Mouse (Mus musculus): ENCODE data around the gene Hmcn1. TPM values are rescaled to one million over a fixed set of nuclear protein-coding genes. Genes with fewer than 3 reads are reported as not detected.

The Hmcn1 gene
- not detected in 2 replicates for polyA plus RNA-seq (2012; ENCODE audit: insufficient read depth, insufficient read length, low replicate concordance, missing spikeins)

DNA sequence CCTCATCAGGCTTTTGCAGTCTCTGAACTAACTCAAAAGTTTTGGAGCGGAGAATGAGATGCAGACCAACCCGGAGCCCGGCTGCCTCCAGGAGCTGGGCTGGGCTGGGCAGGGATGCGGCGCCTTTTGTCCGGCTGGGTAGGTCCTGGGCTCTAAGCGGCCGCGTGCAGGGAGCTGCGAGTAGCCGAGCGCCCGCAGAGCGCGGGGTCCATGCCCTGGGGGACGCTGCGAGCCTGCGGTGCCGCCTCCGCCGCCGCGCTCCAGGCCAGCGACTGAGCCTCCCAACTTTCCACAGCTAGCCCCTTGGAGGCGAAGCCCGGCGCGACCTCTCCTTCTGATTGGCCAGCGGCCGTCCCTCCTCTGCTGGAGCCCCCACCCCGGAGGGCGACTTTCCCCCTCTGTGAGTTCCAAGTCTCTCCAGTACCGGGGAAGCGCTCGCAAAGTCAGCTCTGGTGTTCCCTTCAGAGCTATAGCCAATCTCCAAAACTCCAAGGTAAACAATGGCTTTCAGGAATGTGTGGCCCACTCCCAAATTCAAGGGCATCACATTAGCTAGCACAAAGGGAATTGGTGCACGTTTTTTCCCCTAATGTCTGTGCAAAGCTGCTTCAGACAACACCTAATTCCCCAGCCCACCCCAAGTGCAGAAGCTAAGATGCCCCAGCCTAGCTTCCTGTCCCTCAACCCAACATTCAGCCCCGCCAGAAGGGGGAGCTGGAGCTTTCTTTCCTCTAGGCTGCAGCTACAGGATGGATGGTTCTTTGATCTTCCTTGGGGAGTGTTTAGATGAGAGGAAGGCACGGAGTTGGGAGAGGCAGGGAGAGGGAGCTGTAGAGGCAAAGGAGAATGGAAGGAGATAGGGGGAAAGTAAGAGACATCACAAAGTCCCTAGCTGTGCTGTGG, at the start of gene Hmcn1:
Hmcn1 (minus strand) TSS at position 274 of the 903 bp plus-strand sequence.
- Histone ChIP-seq H3K4me3 (ENCODE audit: insufficient read depth, low read depth, low read length) (peak within 1 kb of the TSS; percentile 40), H3K27ac (ENCODE audit: insufficient read depth, low read depth, low read length) (no peak within 1 kb of the TSS), H3K4me1 (ENCODE audit: control insufficient read depth, insufficient read depth, low read length) (peaks cover 8% of the 10 kb centered on the region)
- TF ChIP-seq POLR2A (IDR thresholded peaks at IDR 0.05; ENCODE audit: insufficient read depth, low read depth, low read length) = no peak
- no peak for TF ChIP-seq CTCF (IDR thresholded peaks at IDR 0.05; ENCODE audit: insufficient read depth, low read depth, low read length)
- 2% methylated on average over 38 of the region's 38 CpGs for WGBS

DNA sequence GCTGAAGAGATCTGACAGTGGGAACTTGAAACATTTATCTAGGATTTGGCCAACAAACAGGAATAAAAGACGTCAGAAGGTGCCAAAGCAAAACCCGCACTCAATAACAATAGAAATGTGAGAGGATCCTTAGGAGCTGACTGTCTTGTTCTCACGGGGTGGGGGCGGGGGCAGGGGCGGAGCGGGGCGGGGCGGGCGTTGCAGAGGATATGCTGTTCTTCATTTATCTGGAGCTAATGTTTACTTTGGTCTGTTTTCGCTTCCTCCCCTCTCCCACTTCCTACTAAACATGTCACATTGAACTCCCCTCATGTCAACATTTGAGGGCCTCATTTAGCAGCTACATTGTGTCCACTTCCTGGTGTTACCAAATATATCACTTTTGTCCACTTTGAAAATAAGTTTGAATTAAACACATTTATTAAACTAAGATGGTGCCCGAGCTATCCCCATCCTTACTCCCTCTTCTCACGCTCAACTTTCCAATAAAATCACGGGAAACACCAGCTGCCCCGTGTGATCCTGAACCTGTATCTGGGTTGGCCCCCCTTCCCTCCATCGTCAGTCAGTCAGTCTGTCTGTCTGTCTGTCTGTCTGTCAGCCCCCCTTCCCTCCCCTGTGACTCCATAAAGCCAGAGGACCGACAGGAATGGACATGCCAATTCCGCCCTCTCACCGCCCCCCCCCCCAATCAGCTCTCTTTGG, 47.9 kb upstream of the Hmcn1 start:
- Histone ChIP-seq H3K4me3 (ENCODE audit: insufficient read depth, low read depth, low read length) (no peak overlapping the region), H3K4me1 (ENCODE audit: control insufficient read depth, insufficient read depth, low read length) (peaks cover 3% of the 10 kb centered on the region), H3K27ac (ENCODE audit: insufficient read depth, low read depth, low read length) (no peak overlapping the region)
- TF ChIP-seq CTCF (IDR thresholded peaks at IDR 0.05; ENCODE audit: insufficient read depth, low read depth, low read length) (no peak), POLR2A (IDR thresholded peaks at IDR 0.05; ENCODE audit: insufficient read depth, low read depth, low read length) (no peak)
- WGBS = 68% methylated on average over 18 of the region's 18 CpGs

DNA sequence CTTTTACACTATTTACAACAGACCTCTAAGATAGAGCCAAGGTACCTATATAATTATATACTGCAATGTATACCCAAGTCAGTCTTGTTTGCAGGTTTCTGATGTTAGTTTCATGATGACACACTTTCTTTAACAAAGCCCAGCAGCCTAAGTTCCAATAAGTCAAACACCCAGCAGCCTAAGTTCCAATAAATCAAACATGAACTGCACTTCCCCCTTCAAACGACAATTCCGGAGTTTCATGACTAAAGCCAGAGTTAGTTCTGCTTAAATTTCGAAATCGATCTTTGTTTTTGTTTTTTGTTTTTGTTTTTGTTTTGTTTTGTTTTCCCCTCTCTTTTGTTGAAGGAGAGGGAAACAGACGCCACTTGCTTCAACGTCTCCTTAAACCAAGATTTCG, 47.1 kb upstream of the Hmcn1 start:
- TF ChIP-seq CTCF (IDR thresholded peaks at IDR 0.05; ENCODE audit: insufficient read depth, low read depth, low read length) (no peak), POLR2A (IDR thresholded peaks at IDR 0.05; ENCODE audit: insufficient read depth, low read depth, low read length) (no peak)
- no peak overlapping the region for H3K27ac ChIP-seq (ENCODE audit: insufficient read depth, low read depth, low read length)
- H3K4me3 ChIP-seq (ENCODE audit: insufficient read depth, low read depth, low read length) = no peak overlapping the region
- peaks cover 3% of the 10 kb centered on the region for H3K4me1 ChIP-seq (ENCODE audit: control insufficient read depth, insufficient read depth, low read length)
- WGBS = 88% methylated on average over 7 of the region's 7 CpGs

DNA sequence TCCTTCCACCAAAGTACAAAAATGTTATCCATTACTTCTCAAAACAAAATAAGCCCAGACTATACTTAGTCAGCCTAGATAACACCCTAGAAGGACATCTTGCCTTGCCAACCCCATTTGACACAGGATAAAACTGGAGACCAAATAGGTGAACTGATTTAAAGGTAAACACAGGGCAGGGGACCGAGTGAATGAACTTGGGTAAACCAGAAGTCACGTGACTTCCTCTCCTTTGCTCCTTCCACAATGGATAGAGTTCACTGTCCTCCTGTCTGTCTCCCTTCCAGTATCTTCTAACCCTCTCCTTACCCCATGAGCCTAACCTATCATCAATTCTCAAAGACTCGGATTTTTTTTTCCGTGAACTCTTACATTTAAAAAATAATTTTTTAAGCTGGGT, 46.0 kb upstream of the Hmcn1 start:
- 88% methylated on average over 4 of the region's 4 CpGs for WGBS

DNA sequence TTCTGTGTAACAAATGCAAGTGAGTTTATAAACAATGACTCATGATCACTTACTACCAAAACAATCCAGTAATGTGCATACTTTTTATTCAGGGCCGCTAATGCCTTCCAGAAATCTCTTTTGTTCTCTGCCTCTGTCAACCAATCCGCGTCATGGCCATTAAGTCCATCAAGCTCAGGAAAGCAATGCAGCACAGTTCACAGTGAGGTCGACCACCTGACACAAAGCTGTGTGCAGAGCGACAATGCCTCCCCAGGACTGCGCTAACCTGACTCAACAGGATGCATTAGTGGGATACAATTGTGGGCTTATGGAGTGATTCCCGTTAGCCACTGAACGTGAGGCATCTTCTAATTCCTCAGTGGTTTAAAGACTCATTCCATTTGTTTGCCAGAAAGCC, 45.3 kb upstream of the Hmcn1 start:
- TF ChIP-seq CTCF (IDR thresholded peaks at IDR 0.05; ENCODE audit: insufficient read depth, low read depth, low read length) (no peak), POLR2A (IDR thresholded peaks at IDR 0.05; ENCODE audit: insufficient read depth, low read depth, low read length) (no peak)
- Histone ChIP-seq H3K4me1 (ENCODE audit: control insufficient read depth, insufficient read depth, low read length) (peaks cover 3% of the 10 kb centered on the region), H3K4me3 (ENCODE audit: insufficient read depth, low read depth, low read length) (no peak overlapping the region), H3K27ac (ENCODE audit: insufficient read depth, low read depth, low read length) (no peak overlapping the region)
- WGBS = 32% methylated on average over 8 of the region's 8 CpGs

More for the DNA sequence above, 46.0 kb upstream of the Hmcn1 start:
- TF ChIP-seq CTCF (IDR thresholded peaks at IDR 0.05; ENCODE audit: insufficient read depth, low read depth, low read length) = no peak
- TF ChIP-seq POLR2A (IDR thresholded peaks at IDR 0.05; ENCODE audit: insufficient read depth, low read depth, low read length) = no peak
- no peak overlapping the region for H3K27ac ChIP-seq (ENCODE audit: insufficient read depth, low read depth, low read length)
- no peak overlapping the region for H3K4me3 ChIP-seq (ENCODE audit: insufficient read depth, low read depth, low read length)
- H3K4me1 ChIP-seq (ENCODE audit: control insufficient read depth, insufficient read depth, low read length) = peaks cover 3% of the 10 kb centered on the region

DNA sequence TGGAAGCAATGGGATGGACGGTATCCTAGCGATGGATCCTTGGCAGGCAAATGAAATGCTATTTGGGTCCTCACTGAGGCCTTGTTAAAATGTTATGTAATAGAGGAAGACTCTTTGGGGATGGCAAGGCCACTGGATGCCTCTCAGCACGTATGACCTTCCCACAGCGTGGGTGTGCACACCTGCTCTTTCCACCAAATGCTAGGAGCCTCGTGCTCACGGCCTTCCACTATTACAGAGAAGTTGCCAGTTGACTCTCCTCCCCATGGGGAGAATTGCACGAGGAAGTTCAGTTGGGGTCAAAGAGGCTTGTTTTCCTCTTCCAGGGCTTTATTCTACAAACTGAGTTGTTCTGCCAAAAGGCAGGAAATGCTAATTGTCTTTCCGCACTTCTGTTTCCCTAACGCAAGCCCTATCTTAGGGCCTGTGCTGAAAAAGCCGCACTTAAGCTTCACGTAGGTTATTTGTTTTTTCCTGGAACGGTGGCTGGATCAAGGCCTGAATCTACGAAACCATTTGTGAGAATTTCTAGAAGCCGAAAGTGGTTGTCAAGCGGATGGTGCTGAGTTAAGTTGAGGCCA, 43.3 kb upstream of the Hmcn1 start:
- Histone ChIP-seq H3K4me3 (ENCODE audit: insufficient read depth, low read depth, low read length) (no peak overlapping the region), H3K27ac (ENCODE audit: insufficient read depth, low read depth, low read length) (no peak overlapping the region), H3K4me1 (ENCODE audit: control insufficient read depth, insufficient read depth, low read length) (peaks cover 3% of the 10 kb centered on the region)
- no peak for TF ChIP-seq POLR2A (IDR thresholded peaks at IDR 0.05; ENCODE audit: insufficient read depth, low read depth, low read length)
- no peak for TF ChIP-seq CTCF (IDR thresholded peaks at IDR 0.05; ENCODE audit: insufficient read depth, low read depth, low read length)
- 78% methylated on average over 15 of the region's 15 CpGs for WGBS

DNA sequence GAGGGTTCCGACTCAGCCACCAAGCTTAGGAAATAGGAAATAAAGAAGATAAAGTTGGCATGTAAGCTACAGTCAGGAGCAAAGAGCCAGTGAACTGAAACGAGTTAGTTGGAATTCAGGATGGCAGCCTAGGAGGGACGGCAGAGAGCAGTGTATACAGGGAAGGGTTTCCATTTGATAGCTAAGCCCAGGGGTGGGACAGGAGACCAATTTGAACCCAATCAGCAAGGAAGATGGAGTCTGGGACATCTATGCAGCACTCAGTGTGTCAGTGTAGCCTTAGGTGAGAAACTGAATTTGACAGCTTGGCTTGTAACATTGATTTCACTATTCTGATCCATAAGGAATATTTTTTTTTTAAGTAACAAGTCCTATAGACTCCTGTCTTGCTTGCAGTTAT, 42.5 kb upstream of the Hmcn1 start:
- TF ChIP-seq POLR2A (IDR thresholded peaks at IDR 0.05; ENCODE audit: insufficient read depth, low read depth, low read length) (no peak), CTCF (IDR thresholded peaks at IDR 0.05; ENCODE audit: insufficient read depth, low read depth, low read length) (no peak)
- no peak overlapping the region for H3K4me3 ChIP-seq (ENCODE audit: insufficient read depth, low read depth, low read length)
- 73% methylated on average over 3 of the region's 3 CpGs for WGBS
- peaks cover 3% of the 10 kb centered on the region for H3K4me1 ChIP-seq (ENCODE audit: control insufficient read depth, insufficient read depth, low read length)
- no peak overlapping the region for H3K27ac ChIP-seq (ENCODE audit: insufficient read depth, low read depth, low read length)

DNA sequence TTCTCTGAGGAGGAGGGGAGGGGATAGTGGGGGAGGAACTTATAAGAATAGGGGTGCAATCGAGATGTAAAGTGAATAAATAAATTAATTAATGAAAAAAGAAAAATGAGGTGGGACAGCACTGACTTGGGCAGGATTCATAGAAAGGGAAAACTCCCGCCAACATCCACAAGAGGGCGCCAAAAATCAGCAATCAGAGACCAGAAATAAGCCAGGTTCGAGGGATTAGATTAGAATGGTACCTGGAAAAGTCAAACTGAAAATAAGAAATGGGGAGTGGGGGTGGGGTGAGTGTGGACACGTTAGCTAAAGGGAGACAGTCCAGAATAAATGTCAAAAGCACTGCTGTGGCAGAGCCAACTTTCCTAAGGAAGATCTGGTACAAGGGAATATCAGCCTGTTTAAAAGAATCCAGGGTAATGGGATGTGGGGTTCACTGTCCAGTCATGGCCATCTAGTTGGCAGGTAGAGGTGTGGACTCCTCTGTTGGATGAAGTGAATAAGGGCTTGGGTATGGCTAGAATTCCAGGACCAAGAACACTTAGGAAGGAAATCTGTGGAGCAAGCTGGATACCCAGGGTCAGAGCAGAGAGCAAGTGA, 41.9 kb upstream of the Hmcn1 start:
- Histone ChIP-seq H3K27ac (ENCODE audit: insufficient read depth, low read depth, low read length) (no peak overlapping the region), H3K4me1 (ENCODE audit: control insufficient read depth, insufficient read depth, low read length) (peaks cover 3% of the 10 kb centered on the region), H3K4me3 (ENCODE audit: insufficient read depth, low read depth, low read length) (no peak overlapping the region)
- WGBS = under 1% methylated on average over 5 of the region's 5 CpGs
- TF ChIP-seq POLR2A (IDR thresholded peaks at IDR 0.05; ENCODE audit: insufficient read depth, low read depth, low read length) (no peak), CTCF (IDR thresholded peaks at IDR 0.05; ENCODE audit: insufficient read depth, low read depth, low read length) (no peak)
